Mouse (Mus musculus): ENCODE measurements around the gene Inpp5f. TPM values are rescaled to one million over a fixed set of nuclear protein-coding genes. Genes with fewer than 3 reads are reported as not detected.
A peak's percentile ranks its signal among the peaks of the same experiment; 100 is the strongest.
"Not testable (repeated sequence)": the region's sequence is repeated elsewhere in the genome, so short reads cannot be mapped to it uniquely, and the experiment has no call there.

Inpp5f gene
- polyA plus RNA-seq, 1 experiment from 2014 or later = 450 TPM

GRCm38 (mm10) chr7:128678546-128678945 lies 67.4 kb downstream of the Inpp5f start:
- no peaks in the 10 kb centered on the region for H3K27me3 ChIP-seq (replicated peaks)
- no peak overlapping the region for H3K9ac ChIP-seq
- H3K4me1 ChIP-seq = peaks cover 4% of the 10 kb centered on the region; the same call in 1 of the 2 replicates
- H3K4me2 ChIP-seq = no peak overlapping the region
- H3K4me3 ChIP-seq = no peak overlapping the region
- WGBS = 68% methylated on average over 3 of the region's 3 CpGs
- peaks cover 5% of the 10 kb centered on the region; the same call in 1 of the 2 replicates for H3K36me3 ChIP-seq (replicated peaks)
- H3K9me3 ChIP-seq = no peaks in the 10 kb centered on the region
- no peak for ATAC-seq (replicated peaks)
- H3K27ac ChIP-seq = no peak overlapping the region

DNA sequence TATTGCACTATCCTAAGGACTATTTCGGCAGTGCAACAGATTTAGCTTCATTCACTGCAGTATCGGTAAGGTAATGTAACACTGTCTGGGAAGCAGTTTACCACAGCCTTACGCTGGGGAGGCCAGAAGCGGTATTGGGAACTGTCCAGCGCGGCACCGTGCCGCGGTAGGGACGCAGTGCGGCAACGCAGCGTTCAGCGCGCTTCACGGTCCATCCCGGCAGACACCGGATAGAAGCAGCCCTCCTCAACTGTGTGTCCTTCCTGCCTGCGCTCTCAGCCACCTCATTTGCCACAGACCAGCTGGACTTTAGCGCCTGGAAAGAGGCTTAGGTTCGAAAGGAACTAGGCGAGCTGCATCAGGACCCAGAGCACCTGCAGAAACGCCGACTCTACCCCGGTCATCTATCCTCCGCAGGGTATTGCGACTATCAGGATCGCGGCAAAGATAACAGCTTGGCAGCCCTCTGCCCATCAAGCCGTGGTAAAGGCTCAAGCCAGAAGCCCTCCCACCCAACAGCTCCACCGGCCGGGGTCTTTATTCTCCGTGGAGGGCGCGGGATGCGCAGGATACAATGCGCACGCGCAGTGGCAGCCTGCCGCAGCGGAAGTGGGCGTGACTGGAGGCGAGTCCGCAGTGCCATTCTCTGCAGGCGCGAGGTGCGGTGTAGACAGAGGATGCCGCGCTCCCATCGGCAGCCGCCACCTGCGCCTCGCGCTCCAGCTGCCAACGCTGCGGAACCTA lies 76.9 kb downstream of the Inpp5f start:
- 50% methylated on average over 56 of the region's 56 CpGs for WGBS
- Histone ChIP-seq H3K9me3 (peaks cover 11% of the 10 kb centered on the region; the same call in 1 of the 2 replicates), H3K36me3 (replicated peaks) (peaks cover 35% of the 10 kb centered on the region), H3K4me3 (peak overlapping the region; percentile 51), H3K27me3 (replicated peaks) (no peaks in the 10 kb centered on the region), H3K27ac (peak overlapping the region; percentile 93), H3K4me1 (peaks cover 25% of the 10 kb centered on the region), H3K9ac (peak overlapping the region; percentile 57), H3K4me2 (peak overlapping the region; percentile 52)
- ATAC-seq (replicated peaks) = peak; percentile 83

DNA sequence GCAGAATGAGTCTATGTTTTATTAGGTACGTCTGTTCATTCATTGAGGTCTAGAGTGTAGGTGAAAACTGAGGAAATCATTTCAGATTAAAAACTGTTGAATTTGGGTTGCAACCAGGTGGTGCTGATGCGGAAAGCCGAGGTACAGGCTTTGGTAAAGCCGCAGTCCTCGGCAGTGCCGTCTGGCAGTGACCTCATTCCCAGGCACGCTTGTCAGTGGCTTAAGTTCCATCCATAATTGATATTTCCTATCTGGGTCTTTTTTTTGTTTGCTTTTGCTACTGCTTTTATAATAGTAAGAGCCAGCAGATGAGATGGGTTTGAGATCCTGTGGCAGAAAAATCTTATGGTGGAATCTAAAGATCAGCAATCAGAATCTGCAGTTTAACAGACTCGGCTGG lies 78.2 kb downstream of the Inpp5f start:
- 48% methylated on average over 8 of the region's 8 CpGs for WGBS
- peaks cover 38% of the 10 kb centered on the region for H3K36me3 ChIP-seq (replicated peaks)
- H3K27me3 ChIP-seq (replicated peaks) = no peaks in the 10 kb centered on the region

DNA sequence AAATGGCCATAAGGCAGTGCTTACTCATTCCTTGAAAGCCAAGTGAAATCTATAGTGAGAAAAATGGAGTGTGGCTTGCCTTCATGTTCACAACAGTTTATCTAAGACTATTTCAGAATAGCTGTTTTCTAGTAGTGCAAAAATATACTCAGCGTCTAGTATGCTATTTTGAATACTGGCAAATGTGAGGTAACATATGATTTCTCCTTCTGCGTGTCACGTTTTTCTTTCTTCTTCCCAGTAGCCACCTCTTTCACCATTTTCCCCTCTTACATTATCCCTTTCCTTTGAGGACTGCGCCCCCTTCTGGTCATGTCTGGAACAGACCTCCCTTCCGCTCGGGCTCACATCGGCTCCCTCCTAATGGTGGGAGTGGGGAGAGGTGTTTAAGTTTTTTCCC lies 78.9 kb downstream of the Inpp5f start:
- peak overlapping the region; percentile 57 for H3K9ac ChIP-seq
- H3K9me3 ChIP-seq = peaks cover 11% of the 10 kb centered on the region; the same call in 1 of the 2 replicates
- H3K36me3 ChIP-seq (replicated peaks) = peaks cover 36% of the 10 kb centered on the region
- peak overlapping the region; percentile 93 for H3K27ac ChIP-seq
- H3K4me2 ChIP-seq = peak overlapping the region; percentile 52
- H3K4me1 ChIP-seq = peaks cover 25% of the 10 kb centered on the region
- ATAC-seq (replicated peaks) = peak; percentile 71
- peak overlapping the region; percentile 51 for H3K4me3 ChIP-seq
- 6% methylated on average over 7 of the region's 7 CpGs for WGBS
- H3K27me3 ChIP-seq (replicated peaks) = no peaks in the 10 kb centered on the region

More for the DNA sequence above, 78.2 kb downstream of the Inpp5f start:
- Histone ChIP-seq H3K9ac (peak overlapping the region; percentile 57), H3K4me3 (peak overlapping the region; percentile 51), H3K27ac (peak overlapping the region; percentile 93), H3K4me2 (peak overlapping the region; percentile 52), H3K4me1 (peaks cover 25% of the 10 kb centered on the region), H3K9me3 (peaks cover 11% of the 10 kb centered on the region; the same call in 1 of the 2 replicates)
- ATAC-seq (replicated peaks) = no peak

DNA sequence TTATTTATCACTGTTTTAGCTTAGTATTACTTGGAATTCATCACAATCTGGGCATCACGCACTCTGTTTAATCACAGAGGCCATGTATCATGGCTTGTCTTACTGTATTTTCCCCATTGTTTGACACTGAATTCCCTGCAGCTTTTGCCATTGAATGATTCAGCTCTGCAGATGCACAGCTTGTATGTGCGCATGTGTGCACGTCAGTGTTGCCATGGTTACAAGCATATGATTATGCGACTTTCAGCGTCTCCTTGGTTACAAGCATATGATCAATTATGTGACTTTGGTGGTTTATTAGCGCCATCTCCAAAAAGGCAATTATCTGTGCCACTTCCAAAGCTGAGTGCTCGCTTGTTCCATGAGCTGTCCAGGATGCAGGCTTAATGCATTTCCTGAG lies 79.7 kb downstream of the Inpp5f start:
- peaks cover 29% of the 10 kb centered on the region; the same call in 1 of the 2 replicates for H3K36me3 ChIP-seq (replicated peaks)
- H3K4me3 ChIP-seq = peak overlapping the region; percentile 51
- H3K27ac ChIP-seq = peak overlapping the region; percentile 93
- H3K27me3 ChIP-seq (replicated peaks) = no peaks in the 10 kb centered on the region
- peak overlapping the region; percentile 52 for H3K4me2 ChIP-seq
- H3K9ac ChIP-seq = peak overlapping the region; percentile 52
- ATAC-seq (replicated peaks) = peak; percentile 80
- WGBS = 14% methylated on average over 7 of the region's 7 CpGs
- peaks cover 25% of the 10 kb centered on the region for H3K4me1 ChIP-seq
- H3K9me3 ChIP-seq = peaks cover 11% of the 10 kb centered on the region; the same call in 1 of the 2 replicates

DNA sequence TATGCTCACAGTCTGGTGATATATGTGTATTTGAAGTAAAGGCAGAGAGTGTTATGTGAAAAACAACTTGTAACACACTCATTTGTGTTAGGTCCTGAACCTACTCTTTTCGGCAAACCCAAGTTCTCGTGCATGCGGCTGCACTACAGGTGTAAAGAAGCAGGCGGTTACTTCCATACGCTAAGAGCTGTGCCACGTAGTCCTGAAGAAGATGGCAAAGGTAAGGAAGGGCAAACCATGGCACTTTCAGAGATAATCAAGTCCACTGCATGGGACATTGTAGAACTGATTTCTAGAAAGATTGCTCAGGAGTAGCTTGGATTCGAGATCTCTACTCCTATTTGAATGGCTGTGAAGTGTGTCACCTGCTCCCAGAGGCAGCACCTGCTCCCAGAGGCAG lies 81.0 kb downstream of the Inpp5f start:
- H3K9ac ChIP-seq = no peak overlapping the region
- no peak overlapping the region for H3K4me3 ChIP-seq
- H3K36me3 ChIP-seq (replicated peaks) = peaks cover 27% of the 10 kb centered on the region; the same call in 1 of the 2 replicates
- ATAC-seq (replicated peaks) = no peak
- H3K4me1 ChIP-seq = peaks cover 21% of the 10 kb centered on the region
- H3K27ac ChIP-seq = no peak overlapping the region
- no peak overlapping the region; the same call in 1 of the 2 replicates for H3K4me2 ChIP-seq
- peaks cover 11% of the 10 kb centered on the region; the same call in 1 of the 2 replicates for H3K9me3 ChIP-seq
- no peaks in the 10 kb centered on the region for H3K27me3 ChIP-seq (replicated peaks)
- WGBS = 88% methylated on average over 7 of the region's 7 CpGs

DNA sequence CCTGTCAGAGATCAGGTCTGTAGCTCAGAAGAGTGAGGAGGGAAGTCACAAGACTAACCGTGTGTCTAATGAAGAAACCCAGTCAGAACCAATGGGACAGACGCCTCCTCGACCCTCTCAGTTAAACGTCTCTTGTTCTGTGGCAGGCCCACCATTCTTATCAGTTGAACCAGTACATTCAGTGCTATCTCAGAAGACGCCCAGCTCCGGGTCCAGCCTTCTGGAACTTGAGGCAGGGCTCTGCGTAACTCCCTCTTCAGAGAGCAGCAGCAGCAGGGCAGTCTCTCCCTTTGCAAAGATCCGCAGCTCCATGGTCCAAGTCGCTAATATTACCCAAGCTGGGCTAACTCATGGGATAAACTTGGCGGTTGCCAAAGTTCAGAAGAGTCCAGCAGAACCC lies 83.7 kb downstream of the Inpp5f start:
- H3K4me3 ChIP-seq = no peak overlapping the region
- H3K27me3 ChIP-seq (replicated peaks) = no peaks in the 10 kb centered on the region
- no peak overlapping the region for H3K27ac ChIP-seq
- ATAC-seq (replicated peaks) = no peak
- WGBS = 91% methylated on average over 10 of the region's 10 CpGs
- H3K36me3 ChIP-seq (replicated peaks) = peaks cover 30% of the 10 kb centered on the region; the same call in 1 of the 2 replicates
- H3K4me2 ChIP-seq = no peak overlapping the region
- H3K4me1 ChIP-seq = peaks cover 21% of the 10 kb centered on the region
- H3K9me3 ChIP-seq = no peaks in the 10 kb centered on the region
- H3K9ac ChIP-seq = no peak overlapping the region

DNA sequence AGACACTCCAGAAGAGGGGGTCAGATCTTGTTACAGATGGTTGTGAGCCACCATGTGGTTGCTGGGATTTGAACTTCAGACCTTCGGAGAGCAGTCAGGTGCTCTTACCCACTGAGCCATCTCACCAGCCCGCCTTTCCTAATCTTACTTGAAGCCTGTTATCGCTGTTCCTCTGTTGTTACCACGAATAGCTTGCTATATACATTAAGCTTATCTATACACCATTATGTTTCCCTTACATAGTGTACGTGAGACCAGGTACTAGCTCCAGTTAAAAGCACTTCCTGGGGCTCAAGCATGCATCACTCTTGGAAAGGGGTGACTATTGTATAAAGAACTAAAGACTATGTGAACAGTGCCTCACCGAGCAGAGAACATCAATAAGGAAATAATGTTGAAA lies 88.8 kb downstream of the Inpp5f start:
- not testable (repeated sequence) for H3K4me1 ChIP-seq; H3K4me2 ChIP-seq; H3K27ac ChIP-seq; H3K9me3 ChIP-seq; H3K9ac ChIP-seq; H3K4me3 ChIP-seq; ATAC-seq (replicated peaks); H3K27me3 ChIP-seq (replicated peaks)
- peaks cover 49% of the 10 kb centered on the region for H3K36me3 ChIP-seq (replicated peaks)
- WGBS = 91% methylated on average over 6 of the region's 6 CpGs

GRCm38 (mm10) chr7:128705735-128706134 lies 94.6 kb downstream of the Inpp5f start:
- Histone ChIP-seq H3K4me3 (no peak overlapping the region), H3K9me3 (no peaks in the 10 kb centered on the region), H3K4me1 (no peaks in the 10 kb centered on the region), H3K9ac (no peak overlapping the region), H3K27ac (no peak overlapping the region), H3K4me2 (no peak overlapping the region), H3K36me3 (replicated peaks) (peaks cover 81% of the 10 kb centered on the region), H3K27me3 (replicated peaks) (no peaks in the 10 kb centered on the region)
- peak; percentile 66 for ATAC-seq (replicated peaks)
- 23% methylated on average over 4 of the region's 4 CpGs for WGBS

DNA sequence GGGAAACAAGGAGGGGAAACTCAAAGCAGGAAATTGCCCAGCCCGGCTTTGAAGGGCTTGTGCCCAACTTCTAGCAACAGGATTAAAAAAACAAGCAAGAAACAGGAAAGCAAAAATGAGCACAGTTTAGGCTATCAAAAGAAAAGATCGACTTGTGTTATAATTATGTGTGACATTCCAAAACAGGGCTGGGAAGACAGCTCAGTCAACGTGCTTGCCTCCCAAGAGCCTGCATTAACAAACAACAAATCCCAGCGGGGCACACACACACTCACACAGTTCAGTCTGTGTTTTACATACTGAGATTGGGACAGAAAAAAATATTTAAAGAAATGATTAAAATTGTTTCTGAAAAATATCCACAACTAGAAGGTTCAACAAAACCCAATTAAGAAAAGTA lies 106.9 kb downstream of the Inpp5f start:
- Histone ChIP-seq H3K9me3 (no peaks in the 10 kb centered on the region), H3K4me2 (no peak overlapping the region), H3K4me1 (no peaks in the 10 kb centered on the region), H3K27me3 (replicated peaks) (no peaks in the 10 kb centered on the region), H3K4me3 (no peak overlapping the region), H3K36me3 (replicated peaks) (peaks cover 48% of the 10 kb centered on the region), H3K9ac (no peak overlapping the region), H3K27ac (no peak overlapping the region)
- ATAC-seq (replicated peaks) = no peak
- WGBS = 74% methylated on average over 4 of the region's 4 CpGs

GRCm38 (mm10) chr7:128724761-128725160 lies 113.6 kb downstream of the Inpp5f start:
- peaks cover 18% of the 10 kb centered on the region for H3K4me1 ChIP-seq
- peak; percentile 82 for ATAC-seq (replicated peaks)
- no peaks in the 10 kb centered on the region for H3K27me3 ChIP-seq (replicated peaks)
- H3K9ac ChIP-seq = no peak overlapping the region
- peaks cover 9% of the 10 kb centered on the region for H3K36me3 ChIP-seq (replicated peaks)
- H3K27ac ChIP-seq = no peak overlapping the region
- 32% methylated on average over 4 of the region's 4 CpGs for WGBS
- H3K9me3 ChIP-seq = no peaks in the 10 kb centered on the region
- no peak overlapping the region for H3K4me3 ChIP-seq
- no peak overlapping the region for H3K4me2 ChIP-seq

DNA sequence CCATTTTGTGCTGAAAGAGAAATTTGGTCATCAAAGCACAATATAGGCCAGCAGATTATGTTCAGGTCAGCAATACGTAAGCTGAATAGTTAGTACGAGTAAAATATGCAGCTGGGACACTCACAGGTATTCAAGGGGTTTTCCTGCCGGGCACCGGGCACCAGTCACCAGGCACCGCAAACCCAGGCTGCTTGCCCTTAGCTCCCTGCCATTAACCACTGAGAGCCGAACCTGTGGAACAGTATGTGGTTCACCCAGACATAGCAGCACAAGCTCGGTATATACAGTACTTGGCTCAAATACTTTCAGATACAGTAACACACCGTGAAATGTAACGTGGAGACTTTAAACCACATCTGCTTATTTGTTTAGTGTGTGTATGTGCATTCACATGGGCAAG lies 114.1 kb downstream of the Inpp5f start:
- H3K4me1 ChIP-seq = peaks cover 18% of the 10 kb centered on the region
- 81% methylated on average over 9 of the region's 9 CpGs for WGBS
- no peak overlapping the region for H3K4me2 ChIP-seq
- no peak overlapping the region for H3K9ac ChIP-seq
- ATAC-seq (replicated peaks) = 0 out of 2 replicates have a peak, but pooled peaks have one; percentile 37
- H3K27me3 ChIP-seq (replicated peaks) = no peaks in the 10 kb centered on the region
- H3K9me3 ChIP-seq = no peaks in the 10 kb centered on the region
- no peak overlapping the region for H3K4me3 ChIP-seq
- H3K27ac ChIP-seq = no peak overlapping the region
- H3K36me3 ChIP-seq (replicated peaks) = peaks cover 6% of the 10 kb centered on the region; the same call in 1 of the 2 replicates

All from midbrain, embryonic 15.5 days (tissue).